Mouse (Mus musculus): Measurements from ENCODE around the gene Cxcl10. TPM values are rescaled to one million over a fixed set of nuclear protein-coding genes. Genes with fewer than 3 reads are reported as not detected.

Cxcl10 gene
- polyA plus RNA-seq, 1 experiment from 2014 or later = 0.44 TPM

DNA sequence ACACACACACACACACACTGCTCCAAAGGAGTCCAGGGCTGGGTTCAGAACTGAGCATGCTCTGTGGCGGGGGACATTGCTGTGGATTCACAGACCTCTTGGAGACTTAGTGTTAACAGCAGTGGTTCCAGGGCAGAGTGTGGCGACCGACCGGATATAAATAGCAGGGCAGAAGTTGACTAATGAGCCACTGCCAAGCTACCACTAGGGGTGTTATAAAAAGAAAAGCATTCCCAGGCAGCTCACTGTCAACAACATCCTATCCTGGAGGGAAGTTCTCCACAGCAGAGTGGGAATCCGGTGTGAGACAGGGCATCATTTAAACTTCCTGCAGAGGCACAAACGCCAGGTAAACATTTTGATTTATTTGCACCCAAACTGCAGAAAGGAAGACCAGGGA, 38.0 kb upstream of the Cxcl10 start:
- Histone ChIP-seq H3K27me3 (replicated peaks; ENCODE audit: control insufficient read depth, insufficient read depth, low read length) (peaks cover 5% of the 10 kb centered on the region; the same call in 1 of the 2 replicates), H3K36me3 (ENCODE audit: control insufficient read depth, insufficient read depth, low read length) (no peaks in the 10 kb centered on the region), H3K9me3 (replicated peaks; ENCODE audit: control insufficient read depth, low read length) (no peaks in the 10 kb centered on the region), H3K4me3 (ENCODE audit: low read depth, low read length) (no peak overlapping the region), H3K9ac (ENCODE audit: low read length) (no peak overlapping the region), H3K4me1 (ENCODE audit: control insufficient read depth, insufficient read depth, low read length) (no peaks in the 10 kb centered on the region), H3K4me2 (ENCODE audit: low read length) (no peak overlapping the region), H3K27ac (ENCODE audit: low read depth, low read length) (no peak overlapping the region)
- no peak for ATAC-seq
- DNase-seq (ENCODE audit: low spot score) = no peak
- WGBS = 54% methylated on average over 6 of the region's 6 CpGs

DNA sequence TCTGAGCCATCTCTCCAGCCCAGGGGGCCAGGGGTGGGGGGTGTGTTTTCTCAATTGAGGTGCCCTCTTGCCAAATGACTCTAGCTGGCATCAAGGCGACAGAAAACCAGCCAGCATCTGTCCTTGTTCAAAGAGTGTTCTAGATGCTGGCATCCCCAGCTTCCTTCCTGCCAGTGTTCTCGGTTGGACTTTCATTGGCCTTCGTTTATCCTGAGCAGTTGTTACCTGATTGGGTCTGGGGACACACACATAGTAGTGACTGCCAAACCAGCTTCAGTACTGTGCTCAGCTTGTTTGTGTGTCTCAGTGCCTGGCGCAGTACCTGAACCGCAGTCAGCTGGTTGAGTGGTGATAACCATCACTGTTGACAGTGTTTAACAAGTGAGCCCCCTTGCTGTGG, 37.4 kb upstream of the Cxcl10 start:
- WGBS = 79% methylated on average over 5 of the region's 5 CpGs
- no peak overlapping the region for H3K27ac ChIP-seq (ENCODE audit: low read depth, low read length)
- 0 out of 2 replicates have a peak, but pooled peaks cover 3% of the 10 kb centered on the region for H3K27me3 ChIP-seq (replicated peaks; ENCODE audit: control insufficient read depth, insufficient read depth, low read length)
- H3K9me3 ChIP-seq (replicated peaks; ENCODE audit: control insufficient read depth, low read length) = no peaks in the 10 kb centered on the region
- no peaks in the 10 kb centered on the region for H3K36me3 ChIP-seq (ENCODE audit: control insufficient read depth, insufficient read depth, low read length)
- DNase-seq (ENCODE audit: low spot score) = no peak
- no peak for ATAC-seq
- H3K4me2 ChIP-seq (ENCODE audit: low read length) = no peak overlapping the region
- no peak overlapping the region for H3K4me3 ChIP-seq (ENCODE audit: low read depth, low read length)
- no peak overlapping the region for H3K9ac ChIP-seq (ENCODE audit: low read length)
- H3K4me1 ChIP-seq (ENCODE audit: control insufficient read depth, insufficient read depth, low read length) = no peaks in the 10 kb centered on the region

DNA sequence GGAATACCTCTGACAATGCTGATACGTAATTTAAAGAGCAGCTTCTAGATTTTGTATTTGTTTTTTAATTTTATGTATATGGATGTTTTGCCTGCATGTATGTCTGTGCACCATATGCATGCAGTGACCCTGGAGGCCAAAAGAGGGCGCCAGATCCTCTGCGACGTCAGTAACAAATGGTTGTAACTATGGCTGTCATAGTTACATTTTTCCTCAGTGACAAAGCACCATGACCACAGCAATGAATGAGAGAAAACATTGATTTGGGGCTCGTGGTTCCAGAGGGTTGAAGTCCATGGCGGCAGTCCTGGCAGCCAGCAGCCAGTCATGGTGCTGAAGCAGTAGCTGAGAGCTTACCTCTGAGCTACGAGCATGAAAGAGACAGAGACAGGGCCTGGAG, 36.2 kb upstream of the Cxcl10 start:
- H3K9me3 ChIP-seq (replicated peaks; ENCODE audit: control insufficient read depth, low read length) = no peaks in the 10 kb centered on the region
- no peak overlapping the region for H3K4me2 ChIP-seq (ENCODE audit: low read length)
- no peak overlapping the region for H3K27ac ChIP-seq (ENCODE audit: low read depth, low read length)
- DNase-seq (ENCODE audit: low spot score) (no peak), ATAC-seq (no peak)
- no peaks in the 10 kb centered on the region for H3K4me1 ChIP-seq (ENCODE audit: control insufficient read depth, insufficient read depth, low read length)
- no peak overlapping the region for H3K9ac ChIP-seq (ENCODE audit: low read length)
- no peaks in the 10 kb centered on the region for H3K27me3 ChIP-seq (replicated peaks; ENCODE audit: control insufficient read depth, insufficient read depth, low read length)
- 46% methylated on average over 7 of the region's 7 CpGs for WGBS
- H3K4me3 ChIP-seq (ENCODE audit: low read depth, low read length) = no peak overlapping the region
- no peaks in the 10 kb centered on the region for H3K36me3 ChIP-seq (ENCODE audit: control insufficient read depth, insufficient read depth, low read length)

DNA sequence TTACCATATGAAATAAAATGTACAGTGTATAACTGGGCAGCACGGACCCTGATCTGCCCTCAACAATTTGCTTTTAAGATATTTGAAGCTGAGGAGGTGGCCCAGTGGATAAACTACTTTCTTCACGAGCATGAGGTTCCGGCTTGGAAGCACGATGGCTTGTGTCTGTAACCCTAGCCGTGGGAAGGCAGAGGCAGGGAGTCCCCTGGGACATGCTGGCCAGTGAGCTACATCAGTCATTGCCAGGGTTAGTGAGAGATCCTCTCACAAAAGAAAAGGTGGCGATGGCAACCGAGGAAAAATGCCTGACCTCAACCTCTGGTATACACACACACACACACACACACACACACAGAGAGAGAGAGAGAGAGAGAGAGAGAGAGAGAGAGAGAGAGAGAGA, 35.1 kb upstream of the Cxcl10 start:
- Histone ChIP-seq H3K4me2 (ENCODE audit: low read length) (no peak overlapping the region), H3K9ac (ENCODE audit: low read length) (no peak overlapping the region), H3K27me3 (replicated peaks; ENCODE audit: control insufficient read depth, insufficient read depth, low read length) (no peaks in the 10 kb centered on the region), H3K27ac (ENCODE audit: low read depth, low read length) (no peak overlapping the region), H3K36me3 (ENCODE audit: control insufficient read depth, insufficient read depth, low read length) (no peaks in the 10 kb centered on the region), H3K9me3 (replicated peaks; ENCODE audit: control insufficient read depth, low read length) (no peaks in the 10 kb centered on the region), H3K4me3 (ENCODE audit: low read depth, low read length) (no peak overlapping the region), H3K4me1 (ENCODE audit: control insufficient read depth, insufficient read depth, low read length) (no peaks in the 10 kb centered on the region)
- no peak for ATAC-seq
- no peak for DNase-seq (ENCODE audit: low spot score)
- 75% methylated on average over 7 of the region's 7 CpGs for WGBS

DNA sequence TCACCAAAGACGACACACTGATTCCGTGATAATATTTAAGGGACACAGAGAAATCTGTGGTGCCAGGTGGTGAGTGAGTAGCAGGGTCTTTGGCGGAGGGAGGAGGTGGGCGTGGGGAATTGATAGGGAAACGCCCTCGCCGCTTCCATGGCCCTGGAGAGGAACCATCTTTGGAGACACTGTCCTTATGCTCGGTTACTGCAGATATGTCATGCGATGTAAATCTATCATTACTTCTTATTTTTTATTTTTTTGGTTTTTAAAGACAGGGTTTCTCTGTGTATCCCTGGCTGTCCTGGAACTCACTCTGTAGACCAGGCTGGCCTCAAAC, 33.6 kb upstream of the Cxcl10 start:
- H3K4me3 ChIP-seq (ENCODE audit: low read depth, low read length) = no peak overlapping the region
- DNase-seq (ENCODE audit: low spot score) (no peak), ATAC-seq (peak; percentile 16; the same call in 1 of the 2 replicates)
- no peak overlapping the region for H3K9ac ChIP-seq (ENCODE audit: low read length)
- H3K36me3 ChIP-seq (ENCODE audit: control insufficient read depth, insufficient read depth, low read length) = no peaks in the 10 kb centered on the region
- H3K4me2 ChIP-seq (ENCODE audit: low read length) = no peak overlapping the region
- H3K4me1 ChIP-seq (ENCODE audit: control insufficient read depth, insufficient read depth, low read length) = no peaks in the 10 kb centered on the region
- H3K27ac ChIP-seq (ENCODE audit: low read depth, low read length) = no peak overlapping the region
- H3K9me3 ChIP-seq (replicated peaks; ENCODE audit: control insufficient read depth, low read length) = no peaks in the 10 kb centered on the region
- WGBS = 57% methylated on average over 9 of the region's 9 CpGs
- H3K27me3 ChIP-seq (replicated peaks; ENCODE audit: control insufficient read depth, insufficient read depth, low read length) = no peaks in the 10 kb centered on the region

DNA sequence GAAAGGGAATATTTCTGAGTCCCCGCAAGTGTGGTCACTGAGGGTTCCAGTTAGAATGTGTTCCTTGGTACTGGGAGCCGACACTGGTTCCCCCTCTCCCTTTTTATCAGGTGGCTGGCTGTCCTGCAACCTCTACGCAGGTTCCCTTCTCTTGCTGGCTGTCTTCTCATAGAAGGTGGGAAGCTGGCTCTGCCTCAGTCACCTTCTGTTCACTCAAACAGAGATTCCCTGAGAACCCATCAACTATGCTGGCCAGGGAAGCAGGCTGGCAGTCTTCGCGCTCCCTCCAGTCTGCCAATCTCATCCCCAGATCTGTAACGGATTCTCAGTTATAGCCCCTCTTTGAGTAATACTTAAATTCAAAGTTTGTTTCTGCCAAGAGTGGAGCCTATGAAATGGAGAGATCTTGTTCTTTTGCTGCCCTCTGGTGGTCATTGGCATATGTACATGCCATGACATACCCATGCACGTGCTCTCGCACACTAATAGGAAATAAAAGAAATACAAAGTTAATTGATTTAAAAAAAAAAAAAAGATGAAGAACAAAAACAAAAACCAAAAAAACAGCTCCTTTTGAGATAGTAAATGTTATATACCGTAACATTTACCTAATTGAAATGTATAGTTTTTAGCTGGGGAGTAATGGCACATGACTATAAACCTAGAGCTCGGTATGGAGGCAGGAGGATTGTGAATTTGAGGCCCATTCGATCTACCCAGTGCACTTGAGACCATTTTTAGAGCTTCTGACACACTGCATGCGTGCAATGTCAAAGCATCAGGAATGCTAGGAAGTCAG, 33.1 kb upstream of the Cxcl10 start:
- 39% methylated on average over 12 of the region's 12 CpGs for WGBS
- H3K9me3 ChIP-seq (replicated peaks; ENCODE audit: control insufficient read depth, low read length) = no peaks in the 10 kb centered on the region

DNA sequence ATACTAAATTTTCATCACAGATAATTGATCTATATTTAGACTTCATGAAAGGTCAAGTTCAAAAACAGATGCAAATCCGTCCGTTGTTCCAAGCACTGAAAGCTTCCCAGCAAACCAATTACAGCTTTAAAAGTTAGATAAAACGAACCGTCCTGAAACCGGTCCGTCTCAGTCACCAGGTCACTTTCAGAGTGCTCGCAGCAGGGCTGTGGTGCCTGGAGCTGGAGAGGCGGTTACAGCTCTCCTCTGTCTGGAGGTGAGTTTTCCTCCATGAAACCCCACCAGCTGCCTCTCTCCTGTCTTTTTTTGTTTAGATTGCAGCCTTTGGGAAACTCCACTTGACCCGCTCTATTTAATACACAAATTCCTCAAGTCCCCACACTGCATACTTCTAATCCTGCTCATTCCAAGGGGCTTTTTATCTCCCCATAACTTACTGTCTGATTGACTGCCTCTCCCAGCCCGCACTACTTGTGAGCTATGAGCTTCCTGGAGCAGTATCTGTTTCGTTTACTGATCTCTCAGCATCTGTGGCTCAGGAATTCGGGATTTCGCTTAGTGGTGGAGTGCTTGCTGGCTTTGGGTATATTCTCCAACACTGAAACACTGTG, 28.2 kb upstream of the Cxcl10 start:
- H3K27ac ChIP-seq (ENCODE audit: low read depth, low read length) = no peak overlapping the region
- peak overlapping the region; percentile 7; the same call in 1 of the 2 replicates for H3K4me2 ChIP-seq (ENCODE audit: low read length)
- no peak for DNase-seq (ENCODE audit: low spot score)
- H3K36me3 ChIP-seq (ENCODE audit: control insufficient read depth, insufficient read depth, low read length) = no peaks in the 10 kb centered on the region
- no peak for ATAC-seq
- H3K4me1 ChIP-seq (ENCODE audit: control insufficient read depth, insufficient read depth, low read length) = no peaks in the 10 kb centered on the region
- no peak overlapping the region for H3K9ac ChIP-seq (ENCODE audit: low read length)
- no peak overlapping the region for H3K4me3 ChIP-seq (ENCODE audit: low read depth, low read length)
- no peaks in the 10 kb centered on the region for H3K27me3 ChIP-seq (replicated peaks; ENCODE audit: control insufficient read depth, insufficient read depth, low read length)
- H3K9me3 ChIP-seq (replicated peaks; ENCODE audit: control insufficient read depth, low read length) = no peaks in the 10 kb centered on the region
- 32% methylated on average over 13 of the region's 13 CpGs for WGBS

More for the DNA sequence above, 33.1 kb upstream of the Cxcl10 start:
- ATAC-seq (peak; percentile 91; the same call in 1 of the 2 replicates), DNase-seq (ENCODE audit: low spot score) (peak; percentile 92)
- H3K9ac ChIP-seq (ENCODE audit: low read length) = no peak overlapping the region
- H3K27ac ChIP-seq (ENCODE audit: low read depth, low read length) = no peak overlapping the region
- no peaks in the 10 kb centered on the region for H3K27me3 ChIP-seq (replicated peaks; ENCODE audit: control insufficient read depth, insufficient read depth, low read length)
- H3K4me2 ChIP-seq (ENCODE audit: low read length) = no peak overlapping the region
- H3K36me3 ChIP-seq (ENCODE audit: control insufficient read depth, insufficient read depth, low read length) = no peaks in the 10 kb centered on the region
- no peak overlapping the region for H3K4me3 ChIP-seq (ENCODE audit: low read depth, low read length)
- H3K4me1 ChIP-seq (ENCODE audit: control insufficient read depth, insufficient read depth, low read length) = no peaks in the 10 kb centered on the region

DNA sequence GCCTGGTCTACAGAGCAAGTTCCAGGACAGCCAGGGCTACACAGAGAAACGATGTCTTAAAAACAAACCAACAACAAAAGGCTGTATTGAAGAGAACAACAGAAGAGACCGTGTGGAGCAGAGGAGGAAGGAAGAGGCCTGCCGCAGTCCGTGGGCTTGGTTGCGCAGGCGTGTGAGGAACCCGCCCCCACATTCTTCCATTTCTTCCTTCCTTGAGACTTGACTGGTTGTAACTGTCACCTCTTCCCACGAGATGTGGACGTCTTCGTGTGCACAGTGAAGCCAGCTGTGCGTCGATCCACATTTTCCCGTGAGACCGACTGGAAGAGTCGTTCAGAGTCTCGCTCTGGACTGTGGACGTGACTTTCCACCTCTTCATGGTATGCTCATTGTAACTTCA, 26.7 kb upstream of the Cxcl10 start:
- DNase-seq (ENCODE audit: low spot score) = no peak
- Histone ChIP-seq H3K27me3 (replicated peaks; ENCODE audit: control insufficient read depth, insufficient read depth, low read length) (no peaks in the 10 kb centered on the region), H3K36me3 (ENCODE audit: control insufficient read depth, insufficient read depth, low read length) (no peaks in the 10 kb centered on the region), H3K4me3 (ENCODE audit: low read depth, low read length) (no peak overlapping the region), H3K4me2 (ENCODE audit: low read length) (no peak overlapping the region), H3K9ac (ENCODE audit: low read length) (no peak overlapping the region), H3K9me3 (replicated peaks; ENCODE audit: control insufficient read depth, low read length) (no peaks in the 10 kb centered on the region), H3K27ac (ENCODE audit: low read depth, low read length) (no peak overlapping the region), H3K4me1 (ENCODE audit: control insufficient read depth, insufficient read depth, low read length) (no peaks in the 10 kb centered on the region)
- WGBS = 89% methylated on average over 17 of the region's 17 CpGs
- ATAC-seq = no peak

DNA sequence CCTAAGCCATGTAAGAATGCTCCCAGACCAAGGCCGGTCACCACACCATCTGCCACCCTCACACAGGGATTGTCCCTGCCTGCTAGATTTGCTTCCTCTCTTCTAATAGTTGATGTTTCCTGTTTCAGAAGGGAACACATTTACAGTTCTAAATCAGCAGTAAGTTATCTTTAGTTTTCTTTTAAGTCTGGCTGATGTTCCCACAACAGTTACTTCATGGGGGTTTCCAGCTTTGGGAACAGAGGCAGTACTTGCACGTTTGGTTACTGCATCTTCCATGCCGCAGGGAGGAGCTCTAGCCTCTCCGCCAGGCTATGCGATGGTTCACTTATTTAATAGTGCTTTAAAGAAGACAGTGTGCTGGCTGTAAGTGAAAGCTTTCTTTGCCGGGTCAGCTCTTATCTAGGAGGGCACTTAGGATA, 26.0 kb upstream of the Cxcl10 start:
- Histone ChIP-seq H3K4me2 (ENCODE audit: low read length) (no peak overlapping the region), H3K4me3 (ENCODE audit: low read depth, low read length) (no peak overlapping the region), H3K27ac (ENCODE audit: low read depth, low read length) (no peak overlapping the region), H3K9me3 (replicated peaks; ENCODE audit: control insufficient read depth, low read length) (no peaks in the 10 kb centered on the region), H3K36me3 (ENCODE audit: control insufficient read depth, insufficient read depth, low read length) (no peaks in the 10 kb centered on the region), H3K4me1 (ENCODE audit: control insufficient read depth, insufficient read depth, low read length) (no peaks in the 10 kb centered on the region), H3K9ac (ENCODE audit: low read length) (no peak overlapping the region), H3K27me3 (replicated peaks; ENCODE audit: control insufficient read depth, insufficient read depth, low read length) (no peaks in the 10 kb centered on the region)
- ATAC-seq = no peak
- no peak for DNase-seq (ENCODE audit: low spot score)
- 78% methylated on average over 6 of the region's 6 CpGs for WGBS

Measured in forebrain, embryonic 14.5 days (tissue).